In genomic region chr3:105836883-105837282, GRCm38 (mm10) we compare ENCODE assay signal across 28 mouse cellular contexts. TPM values are rescaled to one million over a fixed set of nuclear protein-coding genes. Genes with fewer than 3 reads are reported as not detected.
DNase-seq lines count a peak whose midpoint lies in the region; ATAC-seq and TF ChIP-seq lines count a peak whose summit lies in the region.
"Had no signal": no experiment of that assay in that cellular context is flagged by ENCODE, and none has a peak within 500 bp of the region (broad histone marks: within the 10 kb centered on the region; RNA-seq: fewer than 3 reads in every experiment).

No protein-coding gene starts in this region.

- H3K4me1 ChIP-seq in liver, embryonic 11.5 days (replicated peaks; ENCODE audit: control insufficient read depth, insufficient read depth, low read length): peaks cover 5% of the 10 kb centered on the region
- H3K4me1 ChIP-seq in liver, embryonic 16.5 days (ENCODE audit: control insufficient read depth, low read depth, low read length): peaks cover 6% of the 10 kb centered on the region
- no peaks in the 10 kb centered on the region for H3K4me1 ChIP-seq in heart, adult 2 months (ENCODE audit: control insufficient read depth, insufficient read depth, low read length)
- no peaks in the 10 kb centered on the region for H3K4me1 ChIP-seq in lung, adult 2 months (ENCODE audit: control insufficient read depth, insufficient read depth, low read length)
- H3K4me1 ChIP-seq: embryonic facial prominence, embryonic 12.5 days; embryonic facial prominence, embryonic 15.5 days; heart, embryonic 10.5 days; hindbrain, embryonic 12.5 days; hindbrain, embryonic 15.5 days had no signal

- intact Hi-C loops in heart, adult 2 months (cut with DNase I): no loop called here

- no peak overlapping the region for H3K4me3 ChIP-seq in liver, embryonic 11.5 days (ENCODE audit: low read depth, low read length)
- no peak overlapping the region for H3K4me3 ChIP-seq in liver, embryonic 16.5 days (ENCODE audit: low read depth, low read length)
- H3K4me3 ChIP-seq in heart, adult 2 months: no peak overlapping the region
- H3K4me3 ChIP-seq in lung, adult 2 months (replicated peaks; ENCODE audit: extremely low read depth, low read depth, low read length): no peak overlapping the region
- H3K4me3 ChIP-seq: embryonic facial prominence, embryonic 12.5 days; embryonic facial prominence, embryonic 15.5 days; heart, embryonic 10.5 days; hindbrain, embryonic 12.5 days; hindbrain, embryonic 15.5 days had no signal

- H3K36me3 ChIP-seq in liver, embryonic 11.5 days (ENCODE audit: control insufficient read depth, insufficient read depth, low read length): no peaks in the 10 kb centered on the region
- H3K36me3 ChIP-seq in liver, embryonic 16.5 days (ENCODE audit: control insufficient read depth, insufficient read depth): no peaks in the 10 kb centered on the region
- H3K36me3 ChIP-seq in heart, adult 2 months (ENCODE audit: control insufficient read depth, insufficient read depth, low read length): no peaks in the 10 kb centered on the region
- H3K36me3 ChIP-seq: embryonic facial prominence, embryonic 12.5 days; embryonic facial prominence, embryonic 15.5 days; heart, embryonic 10.5 days; hindbrain, embryonic 12.5 days; hindbrain, embryonic 15.5 days had no signal

- H3K27me3 ChIP-seq in liver, embryonic 11.5 days (replicated peaks; ENCODE audit: control insufficient read depth, insufficient read depth, low read length): no peaks in the 10 kb centered on the region
- no peaks in the 10 kb centered on the region for H3K27me3 ChIP-seq in liver, embryonic 16.5 days (ENCODE audit: control insufficient read depth, insufficient read depth, low read depth, low read length)
- no peaks in the 10 kb centered on the region for H3K27me3 ChIP-seq in heart, adult 2 months (ENCODE audit: control insufficient read depth, insufficient read depth, low read length)
- H3K27me3 ChIP-seq: embryonic facial prominence, embryonic 12.5 days; embryonic facial prominence, embryonic 15.5 days; hindbrain, embryonic 12.5 days; hindbrain, embryonic 15.5 days had no signal

- no peak for DNase-seq in liver, embryonic 11.5 days (ENCODE audit: low spot score)
- DNase-seq in liver: no peak
- no peak for DNase-seq in heart, adult 2 months
- DNase-seq in cerebellum, adult 11-12 months: no peak
- DNase-seq in lung, adult 2 months: no peak
- DNase-seq: adrenal gland, adult 8-10 months; adrenal gland, postnatal 25 days; cerebellum, adult 2 months; cerebellum, adult 9-11 months; cerebellum, postnatal 25 days; forebrain, postnatal 0 days; gastrocnemius, postnatal 25 days; heart, adult 18-20 months had no signal

- WGBS in liver, embryonic 11.5 days: 64% methylated on average over 3 of the region's 3 CpGs
- 34% methylated on average over 3 of the region's 3 CpGs for WGBS in liver, embryonic 16.5 days (ENCODE audit: insufficient replicate concordance)
- 85% methylated on average over 3 of the region's 3 CpGs for WGBS in heart, adult 2 months
- WGBS in lung, adult 2 months: 80% methylated on average over 3 of the region's 3 CpGs

- H3K9me3 ChIP-seq in liver, embryonic 11.5 days (ENCODE audit: control insufficient read depth, low read length): no peaks in the 10 kb centered on the region
- H3K9me3 ChIP-seq in liver, embryonic 16.5 days (replicated peaks; ENCODE audit: control insufficient read depth, low read length): no peaks in the 10 kb centered on the region
- H3K9me3 ChIP-seq: embryonic facial prominence, embryonic 12.5 days; embryonic facial prominence, embryonic 15.5 days; heart, embryonic 10.5 days; hindbrain, embryonic 12.5 days; hindbrain, embryonic 15.5 days had no signal

- TF ChIP-seq EP300 in heart, adult 2 months (IDR thresholded peaks at IDR 0.05; ENCODE audit: insufficient read depth, low read depth, low read length): no peak

- ATAC-seq in liver, embryonic 11.5 days (replicated peaks; ENCODE audit: low FRiP score): 0 out of 2 replicates have a peak, but pooled peaks have one; percentile 39
- peak; percentile 32 for ATAC-seq in liver, embryonic 16.5 days (ENCODE audit: low read depth)
- peak; percentile 81 for ATAC-seq in megakaryocyte-erythroid progenitor cell, adult 5-6 weeks (replicated peaks; ENCODE audit: low FRiP score, low TSS enrichment, poor library complexity, severe bottlenecking)
- ATAC-seq: activated CD4-positive, CD25-positive, alpha-beta regulatory T cell, adult 4 months; forebrain, embryonic 14.5 days; forebrain, postnatal 0 days had no signal

- no peaks in the 10 kb centered on the region for H3K79me2 ChIP-seq in heart, adult 2 months (replicated peaks; ENCODE audit: control insufficient read depth, insufficient read depth, low read length)

- TF ChIP-seq CTCF in heart, adult 2 months (IDR thresholded peaks at IDR 0.05): no peak
- no peak for TF ChIP-seq CTCF in lung, adult 2 months (IDR thresholded peaks at IDR 0.05; ENCODE audit: insufficient read depth, low read length)

- H3K27ac ChIP-seq in liver, embryonic 11.5 days (ENCODE audit: low read depth, low read length): no peak overlapping the region
- H3K27ac ChIP-seq in liver, embryonic 16.5 days (ENCODE audit: low read length): no peak overlapping the region
- no peak overlapping the region for H3K27ac ChIP-seq in heart, adult 2 months
- H3K27ac ChIP-seq: embryonic facial prominence, embryonic 12.5 days; embryonic facial prominence, embryonic 15.5 days; heart, embryonic 10.5 days; hindbrain, embryonic 12.5 days; hindbrain, embryonic 15.5 days had no signal

- no peak overlapping the region for H3K4me2 ChIP-seq in liver, embryonic 11.5 days
- H3K4me2 ChIP-seq in liver, embryonic 16.5 days (ENCODE audit: low read depth, low read length): no peak overlapping the region
- H3K4me2 ChIP-seq: embryonic facial prominence, embryonic 12.5 days; embryonic facial prominence, embryonic 15.5 days; hindbrain, embryonic 12.5 days; hindbrain, embryonic 15.5 days had no signal

- TF ChIP-seq POLR2A in heart, adult 2 months (IDR thresholded peaks at IDR 0.05; ENCODE audit: insufficient read depth, low read depth, low read length): no peak
- no peak for TF ChIP-seq POLR2A in lung, adult 2 months (IDR thresholded peaks at IDR 0.05; ENCODE audit: borderline replicate concordance, extremely low read depth, low read depth, low read length)

- H3K9ac ChIP-seq in liver, embryonic 11.5 days (ENCODE audit: low read depth, low read length): no peak overlapping the region
- no peak overlapping the region for H3K9ac ChIP-seq in liver, embryonic 16.5 days (ENCODE audit: low read depth, low read length)
- H3K9ac ChIP-seq in heart, adult 2 months (ENCODE audit: low read depth, low read length): no peak overlapping the region
- H3K9ac ChIP-seq: embryonic facial prominence, embryonic 12.5 days; embryonic facial prominence, embryonic 15.5 days; forebrain, postnatal 0 days; hindbrain, embryonic 12.5 days; hindbrain, embryonic 15.5 days had no signal

RNA-seq across cellular contexts. Expression of gene Adora3, which starts 33.8 kb away (rescaled TPM):
- polyA plus RNA-seq in liver, embryonic 11.5 days (2014; fragmentation: Nextera tagmentation; extraction: Ambion mirVana): 0.36 and 0.92 TPM in 2 replicates
- polyA plus RNA-seq in liver, embryonic 16.5 days (2015; fragmentation: Nextera tagmentation; extraction: Ambion mirVana): 0.48 and 0.77 TPM in 2 replicates
- total RNA-seq in megakaryocyte-erythroid progenitor cell, adult 5-6 weeks (2014; fragmentation: Nextera tagmentation): not detected in 2 replicates
- not detected in 2 replicates for total RNA-seq in megakaryocyte-erythroid progenitor cell, adult 5-6 weeks (2017)
- total RNA-seq in heart, adult 2 months (2021): not detected
- 0.37 and 0.94 TPM in 2 replicates for polyA plus RNA-seq in heart, adult 2 months (2012; rRNA removed)
- 0.84 and 1.2 TPM in 2 replicates for polyA plus RNA-seq in lung, adult 2 months (2012; rRNA removed)
- total RNA-seq: adrenal gland, postnatal 25 days; ES-E14; heart, adult 18-20 months; hematopoietic stem cell, adult 5-6 weeks had no signal
- polyA plus RNA-seq: forebrain, embryonic 11.5 days; heart, embryonic 10.5 days; heart, embryonic 14.5 days; hindbrain, embryonic 12.5 days had no signal

RNA-seq across cellular contexts. Expression of gene Tmigd3, which starts 33.8 kb away (rescaled TPM):
- polyA plus RNA-seq in liver, embryonic 11.5 days (2014; fragmentation: Nextera tagmentation; extraction: Ambion mirVana): 0.26 and 0.27 TPM in 2 replicates
- polyA plus RNA-seq in liver, embryonic 16.5 days (2015; fragmentation: Nextera tagmentation; extraction: Ambion mirVana): not detected in 2 replicates
- total RNA-seq in megakaryocyte-erythroid progenitor cell, adult 5-6 weeks (2014; fragmentation: Nextera tagmentation): not detected in 2 replicates
- total RNA-seq in megakaryocyte-erythroid progenitor cell, adult 5-6 weeks (2017): not detected in 2 replicates
- under 1 TPM in 1 of 2 experiments, not detected in 1; 0.31 TPM for total RNA-seq in heart, adult 2 months (2021)
- polyA plus RNA-seq in heart, adult 2 months (2012; rRNA removed): 0.35 TPM in 1 of 2 replicates, not detected in the other
- polyA plus RNA-seq in lung, adult 2 months (2012; rRNA removed): 1.3 and 2.2 TPM in 2 replicates
- total RNA-seq: adrenal gland, adult 8-10 months; adrenal gland, postnatal 25 days; common myeloid progenitor, adult 5-6 weeks; ES-E14; forebrain, postnatal 0 days; gastrocnemius, postnatal 25 days; heart, postnatal 25 days; hematopoietic stem cell, adult 5-6 weeks had no signal
- polyA plus RNA-seq: activated CD4-positive, CD25-positive, alpha-beta regulatory T cell, adult 4 months; embryonic facial prominence, embryonic 12.5 days; forebrain, embryonic 14.5 days; forebrain, postnatal 0 days; hindbrain, embryonic 12.5 days; hindbrain, embryonic 15.5 days had no signal

RNA-seq across cellular contexts. Expression of gene Rap1a, which starts 35.7 kb away (rescaled TPM):
- polyA plus RNA-seq in liver, embryonic 11.5 days (2014; fragmentation: Nextera tagmentation; extraction: Ambion mirVana): 114 and 121 TPM in 2 replicates
- 98.9 and 102 TPM in 2 replicates for polyA plus RNA-seq in liver, embryonic 16.5 days (2015; fragmentation: Nextera tagmentation; extraction: Ambion mirVana)
- 70.6 and 73.8 TPM in 2 replicates for total RNA-seq in megakaryocyte-erythroid progenitor cell, adult 5-6 weeks (2014; fragmentation: Nextera tagmentation)
- total RNA-seq in megakaryocyte-erythroid progenitor cell, adult 5-6 weeks (2017): 91.7 and 119 TPM in 2 replicates
- 100 to 1,000 TPM; 101 to 113 TPM for total RNA-seq in heart, adult 2 months (2021)
- polyA plus RNA-seq in heart, adult 2 months (2012; rRNA removed): 12.8 and 34.5 TPM in 2 replicates
- polyA plus RNA-seq in lung, adult 2 months (2012; rRNA removed): 8.2 and 18.1 TPM in 2 replicates
